Mouse (Mus musculus): Measurements from ENCODE around the gene Blnk.

Gene Blnk

DNA sequence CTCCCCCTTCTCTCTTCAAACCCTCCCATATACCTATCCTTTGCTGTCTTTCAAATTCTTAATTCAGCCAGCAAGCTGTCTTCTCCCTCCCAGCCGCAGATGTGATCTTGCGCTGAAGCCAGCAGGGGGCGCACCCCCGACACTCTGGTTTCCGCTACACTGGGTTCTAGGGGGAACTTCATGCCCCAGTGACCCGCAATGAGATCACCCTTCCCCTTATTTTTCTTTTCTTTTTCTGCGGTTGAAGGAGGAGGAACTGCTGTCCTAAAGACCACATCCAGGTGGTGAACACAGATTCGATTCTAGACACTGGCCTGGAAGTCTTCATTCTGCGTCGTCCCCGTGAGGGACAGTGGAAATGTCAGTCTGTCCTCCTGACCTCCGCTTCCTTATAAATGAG, 31.3 kb downstream of the Blnk start:
- peak; percentile 51 to 78 for DNase-seq

DNA sequence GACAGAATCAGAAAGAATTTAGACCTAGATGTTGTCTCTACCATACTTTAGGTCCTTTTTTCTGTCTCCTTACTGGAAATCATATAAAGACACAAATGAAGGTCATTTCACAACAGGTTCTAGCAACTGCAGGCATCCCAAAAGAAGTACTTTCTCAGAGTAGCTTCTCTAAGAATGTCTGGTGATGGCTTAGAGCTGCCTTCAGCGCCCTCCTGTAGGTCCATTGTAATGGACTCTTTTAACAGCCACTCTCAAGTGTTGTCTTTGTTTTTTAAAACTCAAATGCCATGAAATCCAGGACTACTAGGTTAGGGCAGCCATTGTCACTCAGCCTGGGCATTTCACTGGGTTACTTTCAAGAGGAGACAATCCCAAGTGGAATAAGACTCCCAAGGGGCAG, 35.4 kb downstream of the Blnk start:
- DNase-seq = no peak

DNA sequence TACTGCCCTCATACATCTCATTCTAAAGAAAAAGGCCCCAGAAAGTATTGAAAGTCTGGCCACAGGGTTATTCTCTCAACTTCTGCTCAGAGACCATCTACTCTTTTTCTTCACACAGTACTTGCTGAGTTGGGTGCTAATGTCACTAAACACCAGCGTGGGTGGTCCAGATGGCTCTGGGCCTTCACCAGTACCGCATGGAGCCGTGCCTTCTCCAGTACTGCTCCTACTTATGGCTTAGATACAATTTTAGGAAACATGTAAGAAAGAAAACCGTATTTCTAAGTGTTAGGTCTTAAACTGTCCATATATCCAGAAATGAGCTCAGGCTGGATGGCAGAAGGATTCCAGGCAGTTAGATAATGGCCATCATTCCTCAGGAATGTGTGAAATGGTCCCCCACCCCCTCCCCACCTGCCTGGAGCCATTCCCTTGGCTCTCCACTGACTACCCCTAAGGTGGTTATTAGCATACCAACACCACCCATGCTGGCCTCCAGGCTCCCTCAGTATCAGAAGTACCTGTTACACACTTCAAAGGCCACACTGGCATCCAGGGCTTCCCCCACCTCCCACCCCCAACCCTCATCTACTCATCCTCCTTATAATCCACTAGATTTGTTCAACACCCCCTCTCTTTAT, 47.3 kb downstream of the Blnk start:
- DNase-seq = no peak

DNA sequence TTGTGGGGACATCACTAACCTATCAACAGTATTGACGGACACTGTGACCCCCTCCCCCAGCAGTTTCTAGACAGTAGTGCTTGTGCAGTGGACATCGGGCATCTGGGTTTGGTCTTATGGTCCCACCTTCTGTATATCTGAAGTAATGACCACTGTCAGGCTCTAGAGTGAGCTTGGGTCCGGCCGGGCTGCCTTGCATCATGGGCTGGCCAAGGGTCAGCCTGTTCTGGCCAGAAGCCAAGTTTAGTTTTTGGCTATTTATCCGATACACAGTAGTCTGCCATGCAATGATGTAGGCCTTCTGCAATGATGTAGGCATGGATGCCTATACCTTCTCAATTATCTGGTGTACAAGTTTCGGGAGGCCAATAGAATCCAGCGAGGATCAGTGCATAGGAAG, 50.8 kb downstream of the Blnk start:
- DNase-seq = peak in 1 of 2 experiments; percentile 7

DNA sequence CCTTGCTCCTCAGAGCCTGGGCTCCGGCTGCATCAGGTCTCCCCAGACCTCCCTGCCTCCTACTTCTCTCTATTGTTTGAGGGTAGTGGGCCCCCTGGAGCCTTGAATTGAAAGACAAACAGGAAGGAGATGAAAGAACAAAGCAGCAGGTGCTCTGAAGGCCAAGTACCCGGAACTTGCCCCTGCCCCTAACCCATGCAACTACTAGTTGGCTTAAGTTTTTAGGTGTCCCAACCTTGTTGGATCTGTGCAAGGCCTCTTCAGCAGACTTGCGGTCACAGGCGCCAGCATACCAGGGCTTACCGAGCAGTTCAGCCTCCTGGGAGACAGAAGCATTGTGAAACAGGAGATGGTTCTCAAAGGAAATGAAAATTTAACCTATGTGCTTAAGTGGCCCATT, 58.3 kb downstream of the Blnk start:
- DNase-seq = no peak

DNA sequence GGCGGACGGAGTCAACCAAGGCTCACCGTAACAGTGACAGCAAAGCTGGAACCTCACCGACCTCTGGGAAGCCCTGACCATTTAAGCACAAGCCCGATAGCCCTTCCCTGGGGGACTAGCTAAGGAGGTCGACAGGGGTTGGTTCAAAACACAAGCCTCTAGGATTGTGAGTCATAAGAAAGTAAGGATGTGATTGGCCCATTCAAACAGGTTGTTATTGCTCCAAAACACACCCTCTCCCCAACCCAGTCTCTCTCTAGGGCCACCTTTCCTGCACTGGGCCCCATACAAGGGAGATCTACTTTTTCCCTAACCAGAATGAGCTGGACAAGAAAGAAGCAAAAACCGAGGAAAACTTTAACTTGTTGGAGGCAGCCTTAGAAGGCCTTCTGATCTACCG, 59.0 kb downstream of the Blnk start:
- no peak for DNase-seq

DNA sequence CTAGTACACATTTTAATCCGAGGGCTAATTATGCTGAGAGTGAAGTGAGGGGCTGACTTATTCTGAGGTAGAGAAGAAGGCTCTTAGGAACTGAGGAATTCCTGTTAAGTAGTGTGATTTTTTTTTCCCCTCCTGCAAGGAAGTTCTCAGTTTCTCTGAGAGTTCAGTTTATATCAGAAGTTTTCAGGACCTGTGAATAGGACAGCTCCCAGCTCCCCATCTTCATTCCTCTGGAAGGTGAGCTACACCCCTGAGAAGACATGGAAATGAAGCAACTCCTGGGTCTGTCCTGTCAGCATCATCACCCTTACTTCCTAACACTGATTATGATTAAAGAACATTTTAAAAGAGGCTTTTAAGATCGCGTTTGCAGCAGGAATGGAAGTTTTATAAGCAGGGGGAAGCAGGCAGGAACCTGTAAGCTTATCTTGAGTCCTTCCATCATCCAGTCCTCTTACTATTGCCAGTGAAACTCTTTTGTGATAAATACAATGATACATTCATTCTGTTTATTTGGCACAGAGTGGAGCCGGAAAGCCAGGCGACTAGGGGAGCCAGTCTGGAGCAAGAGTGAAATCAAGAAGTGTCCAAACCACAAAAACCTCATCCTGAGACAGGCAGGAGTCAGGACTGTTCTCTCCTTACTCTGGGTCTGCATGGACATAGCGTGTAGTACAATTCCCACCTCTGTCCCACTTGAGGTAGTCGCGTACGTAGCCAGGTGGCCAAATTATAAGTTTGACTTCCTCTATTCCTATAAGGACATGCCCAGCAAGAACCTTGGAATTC, 62.6 kb downstream of the Blnk start:
- DNase-seq = no peak

DNA sequence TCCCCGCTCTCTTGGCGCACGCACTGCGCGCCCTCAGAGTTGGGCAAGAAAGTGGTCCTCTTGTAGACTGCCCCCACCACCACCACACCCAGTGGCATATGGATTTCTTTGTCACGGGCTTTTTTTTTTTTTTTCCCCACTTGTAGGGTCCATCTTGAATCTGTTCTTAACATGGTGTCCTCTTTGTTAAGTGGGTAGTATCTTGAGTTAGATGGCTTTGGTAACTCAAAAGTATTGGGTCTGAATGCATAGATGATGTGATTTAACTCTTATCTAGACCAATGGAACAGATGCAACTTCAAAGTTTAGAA, 99.0 kb downstream of the Blnk start:
- DNase-seq = no peak

DNA sequence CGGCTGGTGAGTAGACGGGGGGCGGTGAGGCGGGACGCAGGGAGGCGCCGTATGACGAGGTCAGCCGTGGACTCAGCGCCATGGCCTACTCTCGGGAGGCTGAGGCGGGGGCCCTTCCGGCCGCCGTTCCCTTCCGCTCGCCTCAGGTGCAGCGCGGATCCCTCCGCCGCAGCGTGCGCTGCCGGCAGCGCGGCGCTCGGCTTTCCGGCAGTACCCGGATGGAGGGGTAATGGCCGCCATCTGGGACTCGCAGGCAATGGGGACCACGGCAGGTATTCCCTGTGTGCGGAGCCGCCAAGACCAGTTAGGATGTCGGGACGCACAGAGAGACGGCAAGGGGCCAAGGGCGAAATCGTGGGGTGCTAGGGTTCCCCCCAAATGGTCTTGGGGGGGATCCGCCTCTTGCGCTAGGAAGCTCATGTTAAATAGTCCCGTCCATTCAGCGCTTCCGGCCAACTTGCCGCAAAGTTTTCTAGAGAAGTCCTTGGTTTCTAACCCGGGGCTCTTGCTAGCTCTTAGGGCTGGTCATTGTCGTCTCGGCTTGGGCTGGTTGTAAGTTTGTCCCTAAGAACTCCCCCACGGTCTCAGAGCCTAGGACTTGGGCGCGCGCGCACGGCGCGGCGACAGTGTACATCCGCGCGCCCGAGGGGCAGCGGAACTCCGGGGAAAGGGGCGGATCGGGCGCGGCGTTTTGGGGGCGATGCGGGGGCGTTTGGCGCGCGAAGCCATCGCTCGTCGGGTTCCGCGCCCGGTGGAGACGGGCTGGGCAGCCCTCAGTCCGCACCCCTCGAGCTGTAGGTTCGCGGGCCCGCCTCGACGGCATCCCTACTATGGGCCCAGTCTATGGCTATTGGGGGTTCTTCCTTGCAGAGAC, 99.6 kb downstream of the Blnk start, which contains the start of gene Zfp518a:
Gene Zfp518a (plus strand): TSS at position 187 of the 874 bp plus-strand sequence.
- DNase-seq = peak; percentile 86 to 92

DNA sequence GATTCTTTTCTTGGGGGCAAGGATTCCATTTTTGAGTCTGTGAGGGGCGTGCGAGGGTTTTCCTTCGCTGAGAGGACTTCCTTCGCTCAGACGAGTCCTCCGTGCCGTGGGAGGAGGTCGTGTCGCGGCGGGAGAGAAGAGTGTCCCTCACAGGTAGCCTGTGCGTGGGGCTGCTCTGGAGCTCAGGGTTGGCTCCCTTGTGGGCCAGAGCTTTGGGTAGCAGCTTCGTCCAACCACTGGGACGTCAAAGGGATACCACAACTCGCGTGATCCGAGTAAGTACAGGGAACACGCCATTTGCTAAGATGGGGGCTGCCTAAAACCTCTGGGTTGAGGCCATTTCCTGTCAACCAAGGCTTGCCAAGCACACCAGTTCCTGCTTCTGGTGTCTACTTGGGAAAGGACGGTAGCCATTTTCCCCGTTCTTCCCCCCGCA, 100.2 kb downstream of the Blnk start:
- no peak for DNase-seq

DNA sequence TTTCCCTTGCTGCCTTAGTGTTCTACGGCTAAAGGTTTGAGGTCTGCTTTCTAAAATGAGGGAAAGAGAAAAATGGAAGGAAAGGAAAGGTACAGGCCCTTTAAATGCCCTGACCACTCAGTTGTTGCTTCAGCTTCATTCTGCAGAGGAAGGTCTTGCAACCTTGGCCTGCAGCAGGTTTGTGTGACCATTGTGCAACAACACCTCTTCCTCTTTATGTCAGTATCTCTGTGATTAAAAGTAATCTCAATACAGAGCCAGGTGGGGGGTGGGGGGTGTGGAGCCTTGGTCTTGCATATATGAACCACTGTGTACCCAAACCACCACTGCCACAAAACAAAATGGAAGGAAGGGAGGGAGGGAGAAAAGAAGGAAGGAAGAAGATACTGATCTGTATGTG, 105.4 kb downstream of the Blnk start:
- DNase-seq = no peak

DNA sequence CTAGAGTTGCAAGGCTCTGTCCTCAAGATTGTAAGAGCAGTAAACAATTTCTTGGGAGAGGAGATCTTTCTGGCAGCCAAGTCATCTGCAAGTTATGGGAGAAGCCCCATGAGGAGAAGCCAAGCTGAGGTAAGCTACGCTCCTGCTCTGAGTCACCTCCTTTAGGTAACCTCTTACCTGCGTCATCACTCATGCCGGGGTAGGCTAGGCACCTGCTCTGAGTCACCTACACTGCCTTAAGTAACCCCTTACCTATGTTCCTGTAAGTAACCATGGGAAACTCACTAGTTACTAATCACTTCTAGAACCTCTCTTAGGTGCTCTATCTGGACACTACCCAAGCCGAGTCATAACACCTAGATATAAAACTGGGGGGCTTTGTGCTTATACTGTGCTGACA, 112.6 kb downstream of the Blnk start:
- no peak for DNase-seq

Measured in kidney, postnatal 36 days (tissue).